Mouse (Mus musculus) kidney, adult 9 months (tissue): ENCODE results near the gene Rnf34.

ENCODE experiments used
- DNase-seq: peaks from one replicate; pipeline ENCODE4 v3.0.0; 2022

Gene Rnf34

GRCm38 (mm10) chr5:122901179-122901578, 51.3 kb downstream of the Rnf34 start:
- no peak for DNase-seq

DNA sequence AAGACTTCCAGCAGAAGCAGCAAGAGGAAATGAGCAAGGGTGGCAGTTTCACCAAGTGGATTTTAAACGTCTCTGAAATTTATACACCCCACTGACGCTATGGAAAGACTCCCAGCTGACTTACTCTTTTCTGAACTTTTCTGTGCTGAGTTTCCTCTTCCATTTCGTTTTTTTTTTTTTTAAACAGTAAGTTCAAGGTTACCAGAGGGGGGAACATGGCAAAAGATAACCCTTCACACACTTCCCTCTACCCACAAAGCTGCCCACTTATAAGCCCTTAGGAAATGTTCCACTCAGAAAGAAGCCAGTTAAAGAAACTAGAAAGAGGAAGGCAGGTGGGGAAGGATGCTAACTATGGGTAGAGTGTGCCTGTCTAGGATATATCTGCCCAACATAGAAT, 51.8 kb downstream of the Rnf34 start:
- DNase-seq = no peak

DNA sequence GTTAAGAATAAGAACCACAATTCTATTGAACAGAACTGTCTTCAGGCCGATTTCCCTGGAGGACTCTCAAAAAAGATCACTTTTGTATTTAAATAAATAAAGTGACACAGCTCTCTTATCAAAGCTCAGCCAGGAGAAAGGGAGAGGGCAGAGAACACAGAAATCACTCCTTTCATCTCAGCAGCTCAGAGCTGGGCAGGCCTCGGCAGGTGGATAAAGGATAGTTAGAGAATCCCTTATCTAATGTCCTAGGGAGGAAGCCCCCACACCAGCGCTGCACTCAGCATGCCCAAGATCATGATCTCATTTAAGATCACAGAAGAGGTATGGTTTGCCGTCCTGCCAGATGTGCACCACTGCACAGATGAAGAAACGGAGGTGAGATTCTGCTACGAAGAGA, 52.4 kb downstream of the Rnf34 start:
- DNase-seq = no peak

- no peak for DNase-seq
Measured at GRCm38 (mm10) chr5:122903165-122903564, 53.3 kb downstream of the Rnf34 start.

DNA sequence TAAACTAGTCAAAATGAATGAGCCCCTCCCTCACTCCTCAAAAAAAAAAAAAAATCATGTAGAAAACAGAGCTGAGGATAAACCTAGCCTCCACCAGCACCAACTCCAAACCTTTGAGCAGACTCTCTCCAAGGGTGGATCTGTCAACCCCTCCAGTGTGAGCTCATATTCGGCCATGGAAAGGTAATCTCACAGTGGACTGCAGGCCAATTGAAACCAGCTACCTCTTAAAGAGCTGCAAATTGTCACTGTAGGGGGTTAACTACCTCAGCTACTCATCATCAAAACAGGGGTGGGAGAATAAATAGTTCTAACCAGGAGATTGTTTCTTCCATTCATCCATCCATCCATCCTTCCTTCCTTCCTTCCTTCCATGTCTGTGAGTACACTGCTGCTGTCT, 57.3 kb downstream of the Rnf34 start:
- DNase-seq = no peak

GRCm38 (mm10) chr5:122908001-122908400, 58.2 kb downstream of the Rnf34 start:
- DNase-seq = no peak

- DNase-seq = no peak
Measured at GRCm38 (mm10) chr5:122909481-122909880, 59.6 kb downstream of the Rnf34 start.

DNA sequence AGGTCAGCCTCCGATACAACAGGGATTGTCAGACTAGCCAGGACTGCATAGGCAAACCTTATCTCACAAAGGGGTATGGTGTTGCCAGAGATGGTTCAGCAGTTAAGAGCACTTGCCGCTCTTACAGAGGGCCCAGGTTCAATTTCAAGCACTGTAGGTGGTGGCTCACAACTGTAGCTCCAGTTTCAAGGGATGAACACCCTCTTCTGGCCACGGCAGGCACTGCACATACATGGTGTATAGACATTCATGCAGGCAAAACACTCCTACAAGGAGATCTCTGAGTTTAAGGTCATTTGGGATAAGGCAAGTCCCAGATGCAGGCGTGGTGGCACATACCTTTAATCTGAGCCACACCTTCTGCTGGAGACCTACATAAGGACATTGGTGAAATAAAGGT, 63.0 kb downstream of the Rnf34 start:
- no peak for DNase-seq

- DNase-seq = no peak
Measured at GRCm38 (mm10) chr5:122916147-122916546, 66.3 kb downstream of the Rnf34 start.

- no peak for DNase-seq
Measured at GRCm38 (mm10) chr5:122917982-122918711, 68.3 kb downstream of the Rnf34 start.

- no peak for DNase-seq
Measured at GRCm38 (mm10) chr5:122920557-122920956, 70.7 kb downstream of the Rnf34 start.
